Mouse (Mus musculus) urinary bladder, postnatal 25 days (tissue): ENCODE data around the gene Ints1.

Experiments used
- DNase-seq: peaks from one replicate; pipeline ENCODE4 v3.0.0; 2022; ENCODE audit warnings: low spot score

Gene Ints1

GRCm38 (mm10) chr5:139775216-139775926 is at the start of gene Ints1:
TSS of gene Ints1 (minus strand) at chr5:139775674.
- DNase-seq: peak; percentile 95

- DNase-seq: no peak
These were observed 49.1 kb upstream of the Ints1 start for GRCm38 (mm10) chr5:139824531-139824930.

DNA sequence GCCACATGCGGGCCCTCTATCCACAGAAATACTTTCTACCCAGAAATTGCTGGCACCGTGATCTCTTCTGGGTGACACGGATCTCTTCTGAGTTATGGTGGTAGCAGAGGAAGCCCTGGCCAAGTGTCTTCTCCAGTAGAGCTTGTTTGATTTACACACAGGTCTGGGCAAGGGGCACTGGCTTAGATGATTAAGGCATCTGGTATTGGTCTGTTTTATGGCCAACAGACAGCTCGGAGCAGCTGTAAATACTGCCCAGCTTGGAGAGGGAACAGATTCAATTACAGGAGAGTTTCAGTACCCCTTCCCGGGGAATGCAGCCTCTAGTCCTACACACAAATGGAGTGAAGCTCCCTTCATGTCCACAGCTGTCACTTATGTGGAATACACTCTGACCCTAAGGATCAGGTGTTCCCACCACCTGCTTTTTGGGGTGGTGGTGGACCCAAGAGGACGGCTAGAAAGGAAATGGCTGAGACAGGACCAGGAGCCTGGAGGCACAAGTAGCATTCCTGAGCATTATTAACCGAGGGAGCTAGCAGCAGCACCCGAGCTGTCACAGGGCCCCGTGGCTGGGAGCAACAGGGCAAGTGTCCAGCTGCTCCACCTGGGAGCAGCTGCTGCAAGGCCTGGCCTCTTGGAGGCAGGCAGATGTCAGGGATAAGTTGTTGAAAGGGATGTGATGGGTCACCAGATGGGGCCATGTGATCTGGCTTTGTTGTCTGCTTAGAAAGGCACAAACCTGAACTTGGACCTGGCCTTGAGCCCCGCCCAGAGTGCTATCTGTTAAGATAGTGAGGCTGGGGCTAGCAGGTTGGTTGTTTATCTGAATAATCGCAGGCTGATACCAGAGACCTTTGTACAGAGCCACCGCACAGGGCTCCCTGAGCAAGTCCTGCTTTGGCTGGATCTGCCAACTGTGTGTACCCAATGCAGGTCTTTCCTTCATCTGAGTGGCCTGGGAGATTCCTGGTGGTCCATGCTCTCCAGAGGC is 46.3 kb upstream of the Ints1 start:
- DNase-seq: no peak

DNA sequence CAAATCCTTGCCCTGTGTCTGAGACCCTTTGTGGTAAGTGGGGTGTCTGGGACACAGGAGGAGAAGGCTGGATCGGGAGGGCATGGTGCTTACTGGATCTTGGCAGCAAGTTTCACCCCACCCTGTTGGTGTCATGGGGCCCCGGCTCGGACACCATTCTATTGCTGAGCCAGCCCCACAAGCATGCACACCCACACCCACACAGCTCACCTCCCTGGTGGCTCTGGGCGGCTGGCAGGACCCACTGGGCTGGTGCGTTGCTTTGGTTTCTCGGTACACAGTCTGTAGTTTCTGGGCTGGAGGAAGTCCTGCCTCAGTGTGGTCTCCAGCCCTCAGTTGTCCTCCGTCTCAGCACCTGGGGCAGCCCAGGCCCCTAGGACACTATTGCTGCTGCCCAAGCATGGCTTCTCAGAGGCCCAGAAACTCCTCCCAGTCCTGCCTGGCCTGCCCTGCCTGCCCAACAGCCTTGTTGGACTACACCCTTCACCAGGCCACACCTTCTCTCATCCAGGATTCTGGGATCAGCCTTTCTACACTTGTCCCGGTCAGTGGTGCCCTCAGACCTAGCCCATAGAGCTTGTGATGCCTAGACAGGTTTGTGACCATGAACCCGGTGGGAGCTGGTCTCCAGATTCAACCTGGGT is 44.2 kb upstream of the Ints1 start, which contains the start of gene Tmem184a:
TSS of gene Tmem184a (minus strand) at position 380 of the 644 bp plus-strand sequence.
- peak; percentile 46 for DNase-seq

- peak; percentile 56 for DNase-seq
These were observed 43.3 kb upstream of the Ints1 start for GRCm38 (mm10) chr5:139818801-139819200.

- DNase-seq: no peak
These were observed 42.6 kb upstream of the Ints1 start for GRCm38 (mm10) chr5:139818056-139818455.

GRCm38 (mm10) chr5:139817292-139817691 is 41.8 kb upstream of the Ints1 start:
- no peak for DNase-seq

DNA sequence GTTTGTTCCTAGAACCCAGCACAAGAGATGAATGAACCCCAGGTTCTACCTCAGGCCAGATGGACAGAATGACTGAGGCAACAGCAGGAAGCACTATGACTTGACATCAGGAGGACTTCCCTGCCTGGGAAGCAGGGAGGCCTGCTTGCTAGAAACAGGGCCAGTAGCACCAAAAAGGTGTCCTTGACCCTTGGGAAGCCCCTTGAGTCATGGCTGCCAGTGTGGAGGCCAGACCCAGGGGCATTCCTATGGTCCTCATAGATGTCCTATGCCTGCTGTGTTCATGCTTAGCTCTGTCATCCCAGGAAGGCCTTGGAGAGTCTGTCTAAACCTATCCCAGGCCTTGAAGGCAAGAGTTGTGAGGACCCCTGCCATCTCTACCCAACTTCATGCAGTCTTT is 41.0 kb upstream of the Ints1 start:
- no peak for DNase-seq

DNA sequence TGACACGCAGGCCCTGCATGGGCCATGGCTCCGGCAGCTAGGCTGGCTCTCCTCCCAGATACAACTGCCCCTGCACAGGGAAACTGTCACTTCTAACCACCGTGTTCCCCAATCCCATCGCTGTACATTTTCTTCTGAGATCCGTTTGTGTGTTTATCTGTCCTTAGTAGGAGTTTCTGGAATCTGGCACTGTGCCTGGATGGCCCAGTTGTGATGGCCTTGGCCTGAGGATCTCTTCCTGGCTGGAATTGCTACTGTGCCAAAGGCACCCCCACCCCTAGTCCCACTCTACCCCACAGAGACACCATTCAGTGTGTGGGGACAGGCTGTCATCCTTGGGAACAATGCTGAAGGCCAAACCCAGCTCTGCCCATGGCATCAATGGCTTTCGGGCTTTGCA is 40.5 kb upstream of the Ints1 start:
- no peak for DNase-seq

DNA sequence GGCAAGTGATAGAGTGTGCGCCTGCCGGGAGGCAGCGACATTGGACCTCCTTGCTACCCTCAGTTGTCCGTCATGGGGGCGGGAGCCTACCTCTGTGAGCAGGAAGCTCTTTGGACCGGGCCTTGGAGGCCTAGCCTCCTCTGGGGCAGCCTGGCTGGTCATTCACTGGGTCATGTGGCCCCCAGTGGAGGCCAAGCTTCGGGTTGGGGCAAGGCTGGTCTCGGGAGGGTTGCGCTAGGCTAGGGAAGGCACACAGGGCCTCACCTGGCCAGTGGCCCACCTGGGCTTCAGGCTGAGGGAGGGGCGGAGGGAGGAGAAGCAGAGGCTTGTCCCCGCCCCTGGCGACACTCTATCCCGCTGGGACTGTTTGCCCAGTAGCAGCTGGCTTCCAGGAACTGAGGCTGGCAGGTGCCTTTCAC is 38.5 kb upstream of the Ints1 start:
- DNase-seq: peak; percentile 43

DNA sequence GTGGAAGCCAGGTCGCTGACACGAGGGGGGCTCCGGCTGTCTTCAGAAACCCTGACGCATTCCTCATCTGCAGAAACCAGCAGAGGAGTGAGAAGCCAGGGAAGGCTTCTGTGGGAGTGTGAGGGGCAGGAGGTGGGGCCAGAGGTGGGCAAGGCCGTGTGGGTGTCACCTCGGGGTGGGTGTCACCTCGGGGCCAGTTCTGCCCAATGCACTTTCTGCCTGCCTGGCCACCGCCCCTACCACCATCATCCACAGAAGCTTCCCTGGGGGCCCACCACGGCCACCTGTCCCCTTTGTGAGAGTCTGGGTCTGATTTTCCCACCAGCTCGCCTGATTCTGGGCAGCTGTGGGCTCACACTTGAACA is 37.6 kb upstream of the Ints1 start:
- DNase-seq: no peak

- DNase-seq: no peak
These were observed 37.1 kb upstream of the Ints1 start for GRCm38 (mm10) chr5:139812398-139813125.

GRCm38 (mm10) chr5:139811677-139812397 is 36.4 kb upstream of the Ints1 start:
- DNase-seq: no peak

GRCm38 (mm10) chr5:139809397-139809796 is 33.9 kb upstream of the Ints1 start:
- no peak for DNase-seq

DNA sequence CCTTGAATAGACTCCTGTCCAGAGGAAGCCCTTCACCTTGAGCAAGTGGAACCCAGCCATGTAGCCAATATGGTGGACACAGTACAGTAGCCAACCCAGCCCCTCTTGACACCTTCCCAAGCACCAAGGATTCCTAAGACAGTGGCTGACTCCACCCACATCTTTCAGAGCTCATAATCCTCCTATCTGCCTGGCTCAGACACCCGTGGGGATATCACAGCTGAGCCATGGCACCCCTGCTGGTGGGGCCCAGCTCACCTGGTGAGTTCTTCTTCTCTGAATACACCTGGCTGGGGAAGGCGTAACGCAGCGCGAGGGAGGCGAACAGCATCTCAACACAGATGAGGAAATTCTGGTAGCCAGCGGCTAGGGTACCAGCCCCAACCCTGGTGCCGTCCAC is 30.4 kb upstream of the Ints1 start:
- no peak for DNase-seq

GRCm38 (mm10) chr5:139804573-139805111 is 29.2 kb upstream of the Ints1 start:
- no peak for DNase-seq

- DNase-seq: no peak
These were observed 28.7 kb upstream of the Ints1 start for GRCm38 (mm10) chr5:139804107-139804551.

DNA sequence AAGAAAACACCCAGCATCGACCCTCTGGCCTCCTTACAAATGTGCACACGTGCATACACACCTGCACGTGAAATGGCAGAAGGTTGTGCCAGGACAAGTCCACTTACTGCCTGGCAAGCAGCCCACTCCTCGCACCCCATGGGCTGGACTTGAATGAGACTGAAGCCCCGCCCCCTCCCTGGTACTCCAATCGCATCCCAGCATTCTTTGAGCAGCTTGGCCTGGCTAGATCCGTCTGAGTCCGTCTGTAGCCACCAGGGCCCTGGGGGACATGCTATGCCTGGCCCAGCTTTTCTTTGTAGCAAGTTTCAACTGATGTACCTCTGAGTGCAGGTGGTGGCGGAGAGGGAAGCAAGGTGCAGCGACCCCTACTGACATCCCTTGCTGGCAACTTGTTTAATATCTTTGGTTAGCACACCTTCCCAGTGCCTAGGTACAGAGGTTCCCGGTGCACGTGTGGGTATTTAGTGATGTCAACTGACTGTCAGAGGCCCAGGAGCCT is 28.2 kb upstream of the Ints1 start:
- DNase-seq: peak; percentile 48

DNA sequence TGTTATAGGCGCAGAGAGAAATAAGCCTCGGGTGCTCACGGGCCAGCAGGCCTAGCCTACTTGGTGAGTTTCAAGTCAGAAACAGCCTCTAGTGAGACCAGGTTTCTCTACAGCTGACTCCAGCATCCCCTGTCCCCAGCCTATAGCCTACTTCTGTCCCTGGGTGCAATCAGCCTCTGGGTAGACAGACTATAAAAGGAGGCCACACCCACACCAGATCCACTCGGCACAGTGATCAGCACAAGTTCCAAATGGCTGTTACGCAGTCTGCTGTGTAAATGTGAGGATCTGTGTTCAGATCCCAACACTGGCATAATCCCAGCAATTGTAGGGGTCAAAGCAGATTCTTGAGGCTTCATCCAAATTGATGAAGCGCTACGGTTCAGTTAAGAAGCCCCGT is 27.7 kb upstream of the Ints1 start:
- DNase-seq: no peak

DNA sequence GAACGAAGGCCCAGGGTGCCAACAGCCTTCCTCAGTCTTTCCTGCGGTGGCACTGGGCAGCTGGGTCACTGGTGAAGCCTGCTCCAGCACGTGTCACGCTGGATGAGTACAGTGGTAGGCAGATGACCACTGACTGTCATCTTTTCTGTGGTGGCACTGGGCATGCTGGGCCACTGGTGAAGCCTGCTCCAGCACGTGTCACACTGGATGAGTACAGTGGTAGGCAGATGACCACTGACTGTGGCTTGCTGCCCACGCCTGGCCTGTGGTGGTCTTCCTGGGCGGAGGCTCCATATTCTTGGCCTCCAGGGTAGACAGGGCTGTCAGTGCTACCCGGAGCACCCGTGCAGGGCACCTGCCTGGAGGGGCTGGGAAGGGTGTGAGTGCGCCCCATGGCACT is 26.4 kb upstream of the Ints1 start:
- no peak for DNase-seq

- no peak for DNase-seq
These were observed 25.8 kb upstream of the Ints1 start for GRCm38 (mm10) chr5:139801231-139801630.
